ENCODE assay signal across 9 mouse cellular contexts in the genomic region with DNA sequence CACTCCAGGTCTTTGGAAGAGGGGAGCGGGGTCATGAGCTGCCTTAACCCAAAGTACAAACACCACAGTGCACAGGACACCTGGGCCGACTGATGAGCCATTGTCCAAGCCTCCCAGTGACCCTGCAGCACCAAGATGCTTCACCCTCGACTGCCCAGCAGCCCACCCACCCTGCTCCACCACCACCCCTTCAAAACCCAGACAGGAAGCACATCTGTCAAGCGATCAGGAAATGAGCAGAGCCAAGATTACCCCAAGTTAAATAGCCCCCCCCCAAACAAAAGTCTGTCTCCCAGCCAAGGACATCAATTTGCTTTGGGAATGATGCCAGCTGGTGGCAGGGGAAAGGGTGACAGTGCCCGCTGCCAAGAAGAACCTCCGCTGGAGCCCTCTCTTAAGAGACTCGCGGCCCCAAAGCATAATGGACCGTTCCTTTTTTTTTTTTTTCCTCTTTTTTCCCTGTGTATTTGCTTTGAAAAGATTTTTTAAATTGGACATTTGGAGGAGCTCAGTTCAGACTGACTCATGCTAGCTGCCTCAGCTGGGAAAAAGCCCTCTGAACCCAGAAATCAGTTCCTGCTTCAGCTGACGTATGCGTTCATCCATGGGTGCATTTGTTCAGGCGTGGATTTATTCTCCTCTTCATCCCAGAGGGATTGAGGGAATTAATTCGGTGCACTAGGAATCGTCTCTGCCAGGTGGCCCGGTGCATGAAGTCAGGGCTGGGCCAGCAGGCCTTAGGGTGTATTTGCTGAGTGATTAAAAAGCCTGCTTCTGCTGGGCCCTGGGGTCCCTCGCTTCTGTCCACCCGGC. TPM values are rescaled to one million over a fixed set of nuclear protein-coding genes. Genes with fewer than 3 reads are reported as not detected.
DNase-seq lines count a peak whose midpoint lies in the region; ATAC-seq lines count a peak whose summit lies in the region.
"Had no signal": no experiment of that assay in that cellular context is flagged by ENCODE, and none has a peak within 500 bp of the region (broad histone marks: within the 10 kb centered on the region; RNA-seq: fewer than 3 reads in every experiment).

No protein-coding gene starts in this region.

- 50% methylated on average over 17 of the region's 17 CpGs for WGBS in embryonic facial prominence, embryonic 14.5 days
- 76% methylated on average over 17 of the region's 17 CpGs for WGBS in embryonic facial prominence, embryonic 10.5 days

- no peak for ATAC-seq in embryonic facial prominence, embryonic 14.5 days (ENCODE audit: low read depth)

- H3K36me3 ChIP-seq in embryonic facial prominence, embryonic 14.5 days (ENCODE audit: control insufficient read depth, insufficient read depth, low read length): no peaks in the 10 kb centered on the region
- no peaks in the 10 kb centered on the region for H3K36me3 ChIP-seq in embryonic facial prominence, embryonic 10.5 days (replicated peaks)

- peak; percentile 40 for DNase-seq in embryonic facial prominence, embryonic 14.5 days (ENCODE audit: low spot score)
- DNase-seq in embryonic facial prominence, embryonic 10.5 days (ENCODE audit: low spot score): no peak
- peak; percentile 43 for DNase-seq in right cerebral cortex, postnatal 4 days
- no peak for DNase-seq in right cerebral cortex, adult 2 months (ENCODE audit: low spot score in 2 of 2)
- peak; percentile 56 for DNase-seq in kidney, postnatal 10 days
- peak; percentile 36 for DNase-seq in retina, embryonic 14.5 days (ENCODE audit: low spot score)
- no peak for DNase-seq in thymus, postnatal 36 days
- DNase-seq in urinary bladder, postnatal 36 days (ENCODE audit: low spot score in 2 of 2): no peak
- DNase-seq: heart, adult 2 months had no signal

- no peaks in the 10 kb centered on the region for H3K27me3 ChIP-seq in embryonic facial prominence, embryonic 14.5 days (replicated peaks; ENCODE audit: control insufficient read depth, insufficient read depth, low read length)
- H3K27me3 ChIP-seq in embryonic facial prominence, embryonic 10.5 days (replicated peaks; ENCODE audit: low read depth, poor library complexity, severe bottlenecking): peaks cover 22% of the 10 kb centered on the region

- H3K27ac ChIP-seq in embryonic facial prominence, embryonic 14.5 days (replicated peaks; ENCODE audit: low read depth, low read length): no peak overlapping the region
- H3K27ac ChIP-seq in embryonic facial prominence, embryonic 10.5 days (replicated peaks): no peak overlapping the region
- H3K27ac ChIP-seq: heart, adult 2 months had no signal

- 0 out of 2 replicates have a peak, but pooled peaks cover 4% of the 10 kb centered on the region for H3K9me3 ChIP-seq in embryonic facial prominence, embryonic 14.5 days (ENCODE audit: control insufficient read depth, low read length)
- peaks cover 4% of the 10 kb centered on the region; the same call in 1 of the 2 replicates for H3K9me3 ChIP-seq in embryonic facial prominence, embryonic 10.5 days

- peaks cover 6% of the 10 kb centered on the region for H3K4me1 ChIP-seq in embryonic facial prominence, embryonic 14.5 days (ENCODE audit: control insufficient read depth, insufficient read depth, low read length)
- H3K4me1 ChIP-seq in embryonic facial prominence, embryonic 10.5 days: peaks cover 38% of the 10 kb centered on the region

- no peak overlapping the region for H3K9ac ChIP-seq in embryonic facial prominence, embryonic 14.5 days (ENCODE audit: low read depth, low read length)

- no peak overlapping the region for H3K4me2 ChIP-seq in embryonic facial prominence, embryonic 14.5 days (ENCODE audit: low read depth, low read length)

- H3K4me3 ChIP-seq in embryonic facial prominence, embryonic 14.5 days (ENCODE audit: low read depth, low read length): no peak overlapping the region
- no peak overlapping the region for H3K4me3 ChIP-seq in embryonic facial prominence, embryonic 10.5 days
- H3K4me3 ChIP-seq: heart, adult 2 months had no signal

RNA-seq across cellular contexts. Expression of a gene that starts 37.4 kb away (rescaled TPM):
- polyA plus RNA-seq in embryonic facial prominence, embryonic 14.5 days (2014; fragmentation: Nextera tagmentation; extraction: Ambion mirVana): 0.17 TPM in 1 of 2 replicates, not detected in the other
- polyA plus RNA-seq in embryonic facial prominence, embryonic 10.5 days (2016; fragmentation: Nextera tagmentation; extraction: Ambion mirVana): 0.23 and 0.26 TPM in 2 replicates
- polyA plus RNA-seq: heart, adult 2 months had no signal

RNA-seq across cellular contexts. Expression of a gene that starts 54.8 kb away (rescaled TPM):
- 124 and 133 TPM in 2 replicates for polyA plus RNA-seq in embryonic facial prominence, embryonic 14.5 days (2014; fragmentation: Nextera tagmentation; extraction: Ambion mirVana)
- polyA plus RNA-seq in embryonic facial prominence, embryonic 10.5 days (2016; fragmentation: Nextera tagmentation; extraction: Ambion mirVana): 51.7 and 80.8 TPM in 2 replicates

Comparison
In these comparisons a context has a peak if more than half of its experiments do, and no peak if none do; other contexts are left out.
1. DNase-seq: peak in embryonic facial prominence, embryonic 14.5 days (single experiment), right cerebral cortex, postnatal 4 days (single experiment), kidney, postnatal 10 days (single experiment) and retina, embryonic 14.5 days (single experiment); none in embryonic facial prominence, embryonic 10.5 days (single experiment), right cerebral cortex, adult 2 months (0 of 2), thymus, postnatal 36 days (0 of 2) and urinary bladder, postnatal 36 days (0 of 2).